Mouse (Mus musculus) cerebellum, adult 9-10 months (tissue): Measurements from ENCODE around the gene Txnip.
"Not testable (repeated sequence)": the region's sequence is repeated elsewhere in the genome, so short reads cannot be mapped to it uniquely, and the experiment has no call there.

Experiments
- DNase-seq: peaks from one replicate; pipeline ENCODE4 v3.0.0; 2022

The Txnip gene

DNA sequence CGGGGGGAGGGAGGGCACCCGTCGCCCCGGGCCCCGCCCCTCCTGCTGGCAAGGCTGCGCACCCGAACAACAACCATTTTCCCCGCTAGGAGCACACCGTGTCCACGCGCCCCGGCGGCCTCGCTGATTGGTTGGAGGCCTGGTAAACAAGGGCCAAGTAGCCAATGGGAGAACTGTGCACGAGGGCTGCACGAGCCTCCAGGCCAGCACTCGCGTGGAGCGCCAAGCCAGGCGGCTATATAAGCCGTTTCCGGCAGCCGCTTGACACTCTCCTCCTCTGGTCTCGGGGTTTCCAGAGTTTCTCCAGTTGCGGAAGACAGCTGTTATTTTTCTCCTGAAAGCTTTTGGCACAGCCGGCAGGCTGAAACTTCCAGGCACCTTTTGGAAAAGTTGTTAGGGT, at the start of gene Txnip:
Gene Txnip (plus strand): TSS at position 264 of the 400 bp plus-strand sequence.
- DNase-seq = peak; percentile 91

DNA sequence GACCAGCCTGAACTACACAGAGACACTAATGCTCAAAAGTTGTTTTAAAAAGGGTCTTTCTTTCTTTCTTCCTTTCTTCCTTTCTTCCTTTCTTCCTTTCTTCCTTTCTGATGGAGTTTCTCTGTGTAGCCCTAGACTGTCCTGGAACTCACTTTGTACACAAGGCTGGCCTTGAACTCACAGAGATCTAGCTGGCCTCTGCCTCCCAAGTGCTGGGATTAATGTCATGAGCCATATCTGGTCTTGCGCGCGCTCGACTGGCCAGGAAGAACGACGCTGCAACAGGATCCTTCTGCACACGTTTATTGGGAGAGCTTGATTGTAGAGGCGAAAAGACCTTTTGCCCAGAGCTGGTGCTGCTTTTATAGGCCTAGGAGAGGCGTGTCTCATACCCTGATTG, 49.8 kb upstream of the Txnip start:
- DNase-seq = not testable (repeated sequence)

DNA sequence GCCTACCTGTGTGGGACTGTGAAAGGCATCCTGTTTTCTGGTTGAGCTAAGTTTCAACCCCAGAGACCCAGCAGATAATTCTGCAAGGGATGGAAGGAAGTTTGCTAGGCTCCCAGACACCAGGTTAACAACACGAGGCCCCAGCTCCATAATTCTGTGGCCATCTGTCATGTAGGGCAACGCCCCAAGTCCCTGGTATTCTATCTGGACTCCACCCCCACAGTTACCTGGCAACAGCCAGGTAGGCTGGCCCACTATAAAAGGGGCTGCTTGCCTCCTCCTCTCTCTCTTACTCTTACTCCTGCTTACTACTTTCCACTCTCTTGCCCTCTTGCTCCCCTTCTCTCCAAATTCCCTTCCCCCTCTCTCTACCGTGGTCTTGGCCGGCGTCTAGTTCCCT, 37.6 kb upstream of the Txnip start:
- no peak for DNase-seq

DNA sequence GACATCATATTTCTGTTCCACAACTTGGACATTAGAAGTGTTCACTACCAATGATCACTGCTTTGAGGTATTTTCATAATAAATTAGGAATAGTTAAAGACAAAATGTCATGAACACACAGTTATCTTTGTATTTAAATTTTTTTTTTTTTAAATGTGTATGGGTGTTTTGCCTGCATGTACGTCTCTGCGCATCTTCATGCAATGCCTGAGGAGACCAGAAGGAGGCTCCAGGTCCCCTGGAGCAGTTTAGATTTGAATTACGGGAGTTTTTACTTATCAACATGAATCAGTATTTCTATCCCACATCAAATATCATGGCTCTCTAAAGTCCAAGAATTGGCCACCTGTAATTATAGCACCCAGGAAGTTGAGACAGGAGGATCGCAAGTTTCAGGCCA, 35.6 kb upstream of the Txnip start:
- no peak for DNase-seq

DNA sequence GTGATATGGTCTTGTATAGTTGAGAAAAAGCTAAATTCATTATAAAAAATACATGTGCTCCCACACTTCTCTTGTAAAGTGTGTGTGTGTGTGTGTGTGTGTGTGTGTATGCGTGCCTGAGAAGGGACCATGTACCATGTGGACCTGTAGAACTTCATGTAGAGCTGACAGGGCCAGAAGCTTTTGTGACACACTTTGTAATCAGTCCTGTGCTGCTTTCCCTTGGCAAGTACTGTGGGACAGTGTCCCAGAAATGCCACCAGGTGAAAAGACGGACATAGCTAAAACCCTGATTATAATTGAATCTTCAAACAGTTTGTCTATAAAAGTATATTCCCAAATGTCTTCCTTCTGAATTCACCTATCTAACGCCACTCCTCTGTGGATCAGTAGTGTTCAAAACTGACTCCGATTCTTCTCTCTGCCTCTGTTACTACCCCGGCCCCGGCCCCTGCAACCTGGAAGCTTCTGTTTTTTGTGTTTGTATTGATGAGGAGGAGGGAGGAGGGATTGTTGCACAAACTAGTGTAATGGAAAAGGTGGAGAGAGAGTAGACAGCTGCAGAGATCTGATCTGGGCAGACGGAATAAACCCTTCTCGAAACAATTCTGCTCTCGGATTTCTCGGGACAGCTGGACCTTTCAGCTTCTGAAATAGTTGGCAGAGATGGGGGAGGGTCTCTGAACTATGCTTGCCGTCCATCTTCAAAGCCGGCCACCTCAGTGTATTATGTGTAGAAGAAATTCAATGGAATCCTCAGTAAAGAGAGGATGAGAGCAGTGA, 33.5 kb upstream of the Txnip start:
- no peak for DNase-seq

DNA sequence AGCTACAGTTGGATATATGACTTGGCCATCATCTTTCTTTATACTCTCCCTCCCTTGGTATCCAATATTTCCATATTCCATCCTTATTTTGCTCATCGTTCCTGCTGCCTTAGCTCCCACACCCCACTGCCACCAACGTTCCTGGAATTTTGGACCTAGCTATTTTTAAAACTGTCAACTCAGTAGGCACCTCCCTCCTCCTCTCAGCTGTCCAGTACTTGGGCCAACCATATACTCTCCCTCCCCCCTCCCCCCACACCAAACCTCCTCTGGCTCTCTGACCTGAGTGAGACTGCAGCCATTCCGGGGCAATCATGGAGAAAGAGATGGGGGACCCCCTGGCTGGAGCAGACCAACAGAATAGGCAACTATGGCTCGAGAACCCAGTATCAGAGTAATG, 32.8 kb upstream of the Txnip start, which contains the start of gene Hfe2:
Gene Hfe2 (plus strand): TSS at position 259 of the 400 bp plus-strand sequence.
- DNase-seq = no peak

DNA sequence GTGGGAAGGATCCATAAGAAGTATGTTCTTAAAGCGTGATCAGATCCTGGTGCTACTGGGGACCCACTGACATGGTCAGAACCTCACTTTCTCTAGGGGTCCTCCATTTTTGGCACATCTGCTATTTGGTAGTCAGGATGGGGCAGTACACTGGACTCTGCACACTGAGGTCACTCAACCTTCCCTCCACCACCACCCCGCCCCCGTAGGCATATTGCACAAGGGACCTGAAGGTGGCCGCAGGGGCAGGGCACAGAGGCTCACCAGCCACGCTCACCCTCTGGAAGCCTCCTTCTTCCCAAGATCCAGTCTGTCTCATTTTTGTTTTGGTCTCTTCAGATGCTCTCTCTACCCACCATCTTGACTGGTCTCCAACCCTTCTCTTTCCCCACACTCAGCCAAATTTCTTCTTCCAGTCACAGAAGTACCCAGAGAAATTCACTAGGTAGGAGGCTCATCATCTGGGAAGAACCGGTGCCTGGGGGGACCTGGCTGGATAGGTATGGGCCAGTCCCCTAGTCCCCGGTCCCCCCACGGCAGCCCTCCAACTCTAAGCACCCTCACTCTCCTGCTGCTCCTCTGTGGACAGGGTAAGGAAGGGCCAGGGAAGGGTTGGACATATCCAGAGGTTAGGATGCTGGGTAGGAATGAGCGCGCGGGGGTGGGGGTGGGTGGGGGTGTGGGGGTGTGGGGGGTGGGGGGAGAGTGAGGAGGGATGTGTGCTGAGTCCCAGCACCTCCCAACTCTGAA, 31.6 kb upstream of the Txnip start:
- no peak for DNase-seq

DNA sequence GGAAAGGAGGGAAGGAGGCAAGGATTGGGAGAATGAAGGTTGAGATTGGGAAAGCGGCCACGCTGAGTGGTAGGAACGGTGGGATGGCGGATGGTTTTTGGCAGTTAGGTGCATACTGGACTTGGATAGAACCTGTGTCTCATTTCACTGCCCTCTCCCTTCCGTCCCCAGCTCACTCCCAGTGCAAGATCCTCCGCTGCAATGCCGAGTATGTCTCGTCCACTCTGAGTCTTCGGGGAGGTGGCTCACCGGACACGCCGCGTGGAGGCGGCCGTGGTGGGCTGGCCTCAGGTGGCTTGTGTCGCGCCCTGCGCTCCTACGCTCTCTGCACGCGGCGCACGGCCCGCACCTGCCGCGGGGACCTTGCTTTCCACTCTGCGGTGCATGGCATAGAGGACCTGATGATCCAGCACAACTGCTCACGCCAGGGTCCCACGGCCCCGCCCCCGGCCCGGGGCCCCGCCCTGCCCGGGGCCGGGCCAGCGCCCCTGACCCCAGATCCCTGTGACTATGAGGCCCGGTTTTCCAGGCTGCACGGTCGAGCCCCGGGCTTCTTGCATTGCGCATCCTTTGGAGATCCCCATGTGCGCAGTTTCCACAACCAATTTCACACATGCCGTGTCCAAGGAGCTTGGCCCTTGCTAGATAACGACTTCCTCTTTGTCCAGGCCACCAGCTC, 30.8 kb upstream of the Txnip start:
- DNase-seq = no peak

DNA sequence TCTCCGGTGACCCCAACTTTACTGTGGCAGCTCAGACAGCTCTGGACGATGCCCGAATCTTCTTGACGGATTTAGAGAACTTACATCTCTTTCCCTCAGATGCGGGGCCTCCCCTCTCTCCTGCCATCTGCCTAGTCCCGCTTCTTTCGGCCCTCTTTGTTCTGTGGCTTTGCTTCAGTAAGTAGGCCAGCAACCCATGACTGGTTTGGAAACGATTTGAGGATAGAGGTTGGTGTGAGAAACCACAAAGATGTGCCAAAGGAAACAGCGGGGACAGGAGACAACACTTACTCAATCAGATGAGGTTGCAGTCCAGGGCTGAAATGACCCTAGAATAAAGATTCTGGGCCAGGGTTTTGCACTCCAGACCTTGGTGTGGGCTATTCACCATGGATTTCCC, 29.3 kb upstream of the Txnip start:
- no peak for DNase-seq

DNA sequence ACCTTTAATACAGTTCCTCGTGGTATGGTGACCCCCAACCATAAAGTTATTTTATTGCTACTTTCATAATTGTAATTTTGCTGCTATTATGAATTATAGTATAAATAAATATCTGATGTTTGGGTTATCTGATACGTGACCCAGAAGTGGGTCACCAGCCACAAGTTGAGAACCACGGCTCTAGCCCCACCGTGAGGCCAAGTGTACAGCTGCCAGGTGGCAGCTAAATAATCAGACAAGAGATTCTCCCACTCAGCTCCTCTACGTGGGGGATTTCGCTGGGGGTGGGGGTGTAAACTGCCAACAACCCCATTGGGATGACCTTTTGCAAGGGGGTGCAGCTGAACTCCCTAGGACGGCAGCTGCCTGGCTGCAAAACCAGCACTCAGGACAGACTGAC, 25.7 kb upstream of the Txnip start:
- no peak for DNase-seq

DNA sequence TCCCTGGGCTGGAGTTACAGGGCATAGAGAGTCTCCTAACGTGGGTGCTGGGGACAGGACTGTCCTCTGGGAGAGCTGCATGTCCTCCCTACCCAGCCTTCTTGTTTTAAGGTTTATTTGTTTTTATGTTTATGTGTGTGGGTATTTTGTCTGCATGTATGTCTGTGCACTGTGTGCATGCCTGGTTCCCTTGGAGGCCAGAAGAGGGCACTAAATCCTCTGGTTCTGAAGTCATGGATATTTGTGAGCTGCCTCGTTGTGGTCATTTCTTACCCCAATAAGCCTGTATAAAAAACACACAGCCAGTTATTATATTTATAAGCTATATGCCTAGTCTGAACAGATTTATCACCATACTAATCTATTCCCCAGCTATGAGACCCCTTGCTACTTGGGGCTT, 23.5 kb upstream of the Txnip start:
- no peak for DNase-seq

DNA sequence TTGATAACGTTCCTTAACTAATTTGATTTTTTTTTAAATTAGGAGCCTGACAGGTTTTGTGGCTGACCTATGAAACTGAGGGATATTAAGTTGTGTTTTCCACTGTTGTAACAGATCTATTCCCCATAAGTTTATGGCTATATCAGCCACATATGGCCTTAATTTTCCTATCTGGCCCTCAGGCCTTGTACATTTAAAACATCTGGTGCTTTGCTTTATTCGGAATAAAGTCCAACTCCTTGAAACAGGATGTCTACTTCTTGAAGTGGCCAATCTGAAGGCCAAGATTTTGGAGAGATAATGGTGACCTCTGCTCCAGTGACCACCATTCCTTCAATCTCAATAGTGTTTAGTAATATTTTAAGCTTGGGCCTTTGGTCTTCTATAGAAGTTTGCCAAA, 18.4 kb upstream of the Txnip start:
- no peak for DNase-seq

DNA sequence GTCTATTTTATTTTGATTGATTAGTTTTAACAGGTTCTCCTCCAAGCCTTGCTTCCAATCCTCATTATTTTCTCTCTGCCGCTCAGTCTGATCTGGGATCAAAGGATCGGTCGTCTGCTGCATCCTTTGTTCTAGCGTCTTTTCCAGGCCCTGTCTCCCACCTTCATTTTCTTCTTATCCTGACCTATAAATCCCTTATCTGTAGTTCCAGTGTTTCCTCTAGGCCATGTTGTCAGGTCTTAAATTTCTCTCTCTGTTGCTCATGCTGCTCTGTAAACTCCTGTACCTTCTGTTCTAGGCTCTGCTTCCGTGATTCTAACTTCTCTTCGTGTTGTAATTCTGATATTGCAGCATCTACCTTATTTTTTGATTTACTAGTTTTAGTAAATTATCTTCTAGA, 17.0 kb upstream of the Txnip start:
- no peak for DNase-seq

DNA sequence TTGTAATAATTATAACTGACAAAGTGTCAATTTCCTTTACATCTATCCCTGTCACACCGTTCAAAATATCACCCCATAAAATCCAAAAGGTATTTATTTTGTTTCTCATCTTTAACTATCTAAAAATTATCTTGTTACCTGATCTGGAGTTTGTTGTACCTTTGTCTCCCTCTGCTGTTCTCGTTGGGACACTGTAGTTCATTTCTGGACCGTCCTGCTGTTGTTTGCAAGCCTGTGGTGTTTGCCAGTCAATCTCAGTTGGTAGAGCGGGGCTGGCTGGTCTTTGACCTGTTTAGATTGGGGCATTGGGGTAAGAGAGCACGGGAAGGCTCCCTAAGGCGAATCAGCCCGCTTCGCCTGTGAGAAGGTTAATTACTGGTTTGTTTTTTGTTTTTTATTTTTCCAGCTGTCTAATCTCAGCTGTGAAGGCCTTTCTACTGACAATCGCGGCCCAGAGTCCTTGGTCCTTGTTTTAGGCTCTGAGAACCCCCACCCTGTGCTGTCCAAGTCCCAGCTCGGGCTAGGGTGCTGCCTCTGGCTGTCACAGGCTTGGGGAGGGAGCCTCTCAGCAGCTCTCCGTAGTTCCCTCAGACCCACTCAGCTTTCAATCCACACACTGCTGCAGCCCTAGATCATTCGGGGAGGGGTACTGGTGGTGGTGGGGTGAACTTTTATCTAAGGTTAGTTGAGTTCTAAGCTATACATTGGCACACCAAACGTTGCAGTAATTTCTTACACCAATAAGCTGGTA, 16.3 kb upstream of the Txnip start:
- no peak for DNase-seq

DNA sequence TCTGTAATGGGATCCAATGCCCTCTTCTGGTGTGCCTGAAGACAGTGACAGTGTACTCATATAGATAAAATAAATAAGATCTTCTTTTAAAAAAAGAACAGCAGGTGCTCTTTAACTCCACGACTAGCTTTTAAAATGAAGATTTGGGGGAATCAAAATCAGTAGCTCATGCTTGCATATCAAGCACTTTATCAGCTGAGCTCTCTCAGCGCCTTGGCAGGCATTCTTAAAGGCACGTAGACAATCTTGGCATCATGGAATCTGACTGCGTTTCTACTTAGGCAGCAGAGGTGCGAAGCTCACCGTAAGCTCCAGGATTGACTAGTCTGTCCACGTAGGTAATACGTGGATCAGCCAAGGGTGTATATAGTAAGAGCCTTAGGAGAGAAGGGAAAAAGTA, 15.2 kb upstream of the Txnip start:
- DNase-seq = no peak

DNA sequence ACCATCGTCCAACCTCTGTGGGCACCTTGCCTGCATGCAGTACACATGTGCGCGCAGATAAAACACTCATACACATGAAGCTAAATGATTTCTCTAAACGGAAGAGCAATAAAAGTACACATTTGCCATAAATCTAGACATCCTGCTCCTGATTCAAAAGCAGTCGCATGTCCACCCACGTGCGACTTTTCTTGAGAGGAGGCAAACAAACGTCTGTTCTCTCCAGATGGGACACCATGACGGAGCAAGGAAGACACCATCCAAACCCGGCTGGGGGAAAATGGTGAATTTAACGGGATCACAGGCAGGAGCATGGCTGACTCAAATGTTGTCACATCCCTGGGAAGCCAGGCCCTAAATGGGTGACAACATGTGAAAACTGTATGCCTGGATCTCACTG, 14.4 kb upstream of the Txnip start:
- no peak for DNase-seq

DNA sequence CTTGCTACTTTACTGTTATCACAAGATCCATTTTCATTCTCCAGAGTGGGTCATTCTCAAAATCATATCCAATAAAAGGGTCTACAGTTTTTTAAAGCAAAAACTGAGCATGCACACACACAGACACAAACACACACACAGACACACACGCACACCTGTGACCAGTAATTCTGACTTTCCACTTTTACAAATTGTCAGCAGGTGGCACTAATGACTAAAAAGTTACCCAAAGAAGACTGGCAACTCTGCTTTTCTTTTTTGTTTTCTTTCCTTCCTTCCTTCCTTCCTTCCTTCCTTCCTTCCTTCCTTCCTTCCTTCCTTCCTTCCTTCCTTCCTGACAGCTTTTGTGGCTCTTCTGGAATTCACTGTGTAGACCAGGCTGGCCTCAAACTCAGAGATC, 12.2 kb upstream of the Txnip start:
- no peak for DNase-seq

DNA sequence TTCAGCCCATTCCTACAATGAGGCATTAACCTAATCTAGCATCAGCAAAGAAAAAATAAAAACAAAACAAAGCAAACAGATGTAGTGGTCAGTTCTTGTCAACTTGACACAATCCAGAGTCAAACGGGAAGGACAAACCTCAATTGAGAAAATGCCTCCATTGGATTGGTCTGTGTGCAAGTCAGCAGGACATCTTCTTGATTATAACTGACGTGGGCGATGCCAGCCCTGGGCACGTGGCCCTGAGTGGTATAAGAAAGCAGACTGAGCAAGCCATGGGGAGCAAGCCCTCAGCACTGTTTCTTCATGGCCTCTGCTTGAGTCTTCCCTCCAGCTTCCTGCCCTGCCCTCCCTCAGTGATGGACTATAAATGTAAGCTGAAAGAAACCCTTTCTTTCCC, 10.9 kb upstream of the Txnip start:
- DNase-seq = no peak

DNA sequence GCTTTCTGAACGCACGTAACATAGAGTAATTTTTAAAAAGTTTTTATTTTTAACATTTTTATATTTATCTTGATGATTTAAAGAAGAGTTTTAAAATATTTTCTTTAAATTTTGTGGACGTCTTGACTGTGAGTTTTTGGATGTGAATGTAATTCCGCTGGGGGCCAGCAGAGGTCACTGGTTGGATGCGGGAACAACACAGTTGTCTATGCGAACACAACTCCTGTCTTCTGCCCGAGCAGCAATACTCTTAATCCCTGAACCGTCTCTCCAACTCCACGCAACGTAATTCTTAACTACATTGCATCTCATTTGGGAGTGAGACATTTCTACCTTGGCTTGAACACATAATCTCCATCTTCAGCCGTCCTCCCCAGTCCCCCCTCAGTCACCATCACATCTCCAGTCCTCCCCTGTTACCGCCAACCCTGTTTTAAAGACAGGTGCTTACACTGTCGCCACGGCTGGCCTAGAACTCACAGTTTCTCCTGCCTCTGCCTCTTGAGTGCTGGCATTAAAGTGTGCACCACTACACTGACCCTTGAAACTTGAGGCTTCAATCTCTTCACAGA, 10.3 kb upstream of the Txnip start:
- peak; percentile 81 for DNase-seq

DNA sequence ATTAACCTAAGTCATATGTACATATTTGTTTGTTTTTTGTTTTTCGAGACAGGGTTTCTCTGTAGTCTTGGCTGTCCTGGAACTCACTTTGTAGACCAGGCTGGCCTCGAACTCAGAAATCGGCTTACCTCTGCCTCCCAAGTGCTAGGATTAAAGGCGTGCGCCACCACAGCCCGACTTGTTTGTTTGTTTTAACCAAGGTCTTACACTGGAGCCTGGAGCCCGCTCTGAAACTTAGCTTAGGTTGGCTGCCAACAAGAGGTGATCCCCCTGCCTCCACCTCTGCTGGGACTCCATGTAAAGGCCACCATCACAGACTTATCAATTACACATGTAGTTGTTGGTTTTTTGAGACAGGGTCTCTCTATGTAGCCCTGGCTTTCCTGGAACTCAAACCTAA, 8.9 kb upstream of the Txnip start:
- no peak for DNase-seq

DNA sequence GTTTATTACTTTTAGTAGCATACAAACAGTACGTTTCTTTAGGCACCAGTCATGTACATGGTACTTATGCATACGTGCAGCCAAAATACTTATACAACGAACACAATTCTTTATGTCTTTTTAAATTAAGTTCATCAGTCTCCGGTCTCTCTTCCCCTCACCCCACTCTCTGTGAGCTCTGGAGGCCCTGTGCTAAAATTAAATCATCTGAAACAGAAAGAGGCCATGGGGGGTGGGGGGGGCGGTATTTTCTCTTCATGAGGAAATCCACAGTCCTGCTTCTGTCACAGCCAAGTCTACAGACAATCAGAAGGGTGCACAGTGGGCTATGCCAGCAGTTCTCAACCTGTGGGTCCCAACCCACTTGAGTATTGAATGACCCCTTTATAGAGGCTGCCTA, 8.4 kb upstream of the Txnip start:
- DNase-seq = no peak

DNA sequence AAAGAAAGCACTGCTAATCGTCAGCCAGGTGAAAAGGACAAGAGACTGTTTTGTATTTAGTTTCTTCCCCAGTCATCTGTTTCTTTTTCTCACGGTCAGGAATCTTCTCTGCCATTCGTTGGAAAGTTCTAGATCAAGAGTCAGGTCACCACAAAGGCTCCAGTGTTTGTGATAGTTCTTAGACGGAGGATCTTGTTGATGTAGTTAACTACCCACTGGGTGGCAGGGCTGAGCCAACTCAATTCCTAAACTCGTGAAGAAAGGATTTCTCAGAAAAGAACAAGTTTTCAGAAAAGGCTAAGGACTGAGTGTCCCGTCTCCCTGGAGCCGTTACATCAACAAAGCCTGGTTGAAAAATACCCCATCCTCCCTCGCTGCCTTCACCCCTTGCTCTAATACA, 6.6 kb upstream of the Txnip start:
- DNase-seq = no peak

DNA sequence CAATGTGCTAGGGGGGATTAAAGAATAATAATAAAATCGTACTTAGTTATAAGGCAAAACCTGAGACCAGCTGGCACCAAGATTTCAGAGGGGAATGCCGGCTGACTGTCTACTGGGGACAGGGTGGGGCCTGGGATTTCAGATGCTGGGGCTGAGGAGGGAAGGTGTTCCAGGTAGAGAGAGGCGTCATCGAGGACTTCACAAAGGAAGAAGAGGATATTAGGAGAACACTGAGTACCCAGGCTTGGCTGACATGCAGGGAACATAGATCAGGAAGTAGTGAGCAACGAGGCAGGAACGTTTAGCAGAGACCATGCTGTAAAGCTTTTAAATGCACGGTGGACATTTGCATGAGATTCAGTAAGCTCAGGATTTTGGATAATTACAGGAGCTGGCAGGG, 5.9 kb upstream of the Txnip start:
- DNase-seq = no peak
